Mouse (Mus musculus): ENCODE results near the gene Orai1.

The Orai1 gene

DNA sequence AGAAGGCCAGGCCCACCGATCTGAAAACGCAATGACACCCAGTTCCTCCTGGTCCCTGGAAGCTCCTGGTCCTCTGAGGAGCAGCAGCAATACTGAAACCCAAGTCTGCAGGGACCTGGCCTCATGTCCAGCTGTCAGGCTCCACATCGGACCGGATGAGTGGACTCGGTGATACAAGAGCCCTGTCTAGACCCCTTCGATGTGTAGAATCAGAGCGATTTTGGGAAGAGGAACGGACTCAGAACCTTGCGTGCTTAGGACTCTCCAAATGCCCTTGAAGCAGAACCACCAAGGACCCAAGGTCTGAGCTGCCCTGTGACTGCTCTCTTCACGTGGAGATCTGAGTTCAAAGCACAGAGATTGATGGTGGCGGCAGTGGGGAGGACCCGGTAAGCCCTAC is 53.2 kb downstream of the Orai1 start, which contains the start of gene Tmem120b:
TSS of gene Tmem120b (plus strand) at position 301 of the 400 bp plus-strand sequence.
- in situ Hi-C loops (cut with MboI, MseI) = loop anchor here (5.0 kb wide), 1 partner anchor 44 kb away; no protein-coding TSS in a partner anchor

- in situ Hi-C loops (cut with MboI, MseI) = loop anchor here (5.0 kb wide), 1 partner anchor 44 kb away; no protein-coding TSS in a partner anchor
Measured at GRCm38 (mm10) chr5:123068714-123069113, 53.8 kb downstream of the Orai1 start.

GRCm38 (mm10) chr5:123075576-123076418 is 60.9 kb downstream of the Orai1 start:
- in situ Hi-C loops (cut with MboI, MseI) = loop anchor here (5.0 to 10.0 kb wide), 2 partner anchors 77 to 1099 kb away; no protein-coding TSS in a partner anchor

DNA sequence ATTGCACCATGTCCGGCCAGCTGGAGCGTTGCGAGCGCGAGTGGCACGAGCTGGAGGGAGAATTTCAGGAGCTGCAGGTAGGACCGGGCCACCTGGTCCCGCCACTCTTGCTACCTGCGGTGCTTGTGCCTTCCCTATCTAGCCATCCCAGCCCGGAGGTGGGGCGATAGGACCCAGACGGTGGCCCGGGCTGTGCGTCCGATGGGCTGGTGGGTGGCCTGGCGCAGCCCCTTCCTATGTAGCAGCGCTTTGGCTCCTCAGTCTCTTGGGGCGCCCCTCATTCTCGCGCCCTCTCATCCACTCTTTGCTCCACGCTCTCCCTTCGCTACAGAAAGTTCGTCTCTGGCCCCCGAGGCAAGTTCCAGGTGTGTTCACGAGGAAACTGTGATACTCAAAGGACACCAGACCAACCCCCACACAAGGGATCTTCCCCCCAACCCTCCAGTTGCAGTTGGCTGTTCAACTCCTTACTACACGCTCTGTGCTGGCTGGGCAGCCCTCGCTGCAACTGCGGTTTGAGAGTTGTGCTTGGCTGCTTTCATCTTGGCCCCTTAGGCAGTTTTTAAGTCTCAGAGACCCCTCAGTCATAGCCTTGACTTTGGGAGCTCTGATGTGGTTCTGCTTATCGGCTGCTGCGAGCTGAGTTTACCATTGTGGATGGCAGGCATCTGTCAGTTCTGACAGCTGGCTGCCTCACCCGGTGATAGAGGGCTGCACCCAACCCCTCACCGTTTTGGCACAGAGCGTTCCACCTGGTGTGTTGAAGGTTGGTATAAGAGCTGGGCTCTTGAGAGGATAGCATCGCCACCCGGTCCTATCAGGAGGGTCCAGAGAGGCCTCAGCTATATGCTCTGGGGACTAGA is 61.8 kb downstream of the Orai1 start:
- in situ Hi-C loops (cut with MboI, MseI) = loop anchor here (5.0 to 10.0 kb wide), 2 partner anchors 76 to 1098 kb away; no protein-coding TSS in a partner anchor

- in situ Hi-C loops (cut with MboI, MseI) = loop anchor here (5.0 to 10.0 kb wide), 2 partner anchors 73 to 1095 kb away; no protein-coding TSS in a partner anchor
Measured at GRCm38 (mm10) chr5:123079568-123079967, 64.7 kb downstream of the Orai1 start.

- in situ Hi-C loops (cut with MboI, MseI) = no loop called here
Measured at GRCm38 (mm10) chr5:123080041-123080440, 65.2 kb downstream of the Orai1 start.
